Mouse (Mus musculus) CH12.LX (cell line): ENCODE measurements around the gene Elovl4. TPM values are rescaled to one million over a fixed set of nuclear protein-coding genes. Genes with fewer than 3 reads are reported as not detected.
A peak's percentile ranks its signal among the peaks of the same experiment; 100 is the strongest.

Experiments used
- DNase-seq: peaks from one replicate; pipeline ENCODE4 v3.0.0-alpha.2; 2013; ENCODE audit errors: extremely low read depth
- H3K27ac ChIP-seq: 2 replicates; pipeline ENCODE4 v1.5.1; 2012; ENCODE audit warnings: low read depth, mild to moderate bottlenecking, control low read depth, moderate library complexity; ENCODE audit not compliant: insufficient read depth
- H3K27me3 ChIP-seq: replicated peaks from 2 replicates; pipeline ENCODE3; 2012; ENCODE audit warnings: inconsistent platforms
- H3K36me3 ChIP-seq, 2 experiments: replicated peaks in 1 of 2; 2 replicates each; pipeline versions ENCODE3 to v1.6.1; 2012; ENCODE audit warnings: inconsistent platforms in 1 of 2, low read length in 1 of 2, mild to moderate bottlenecking in 1 of 2, mixed read lengths in 1 of 2, moderate library complexity in 1 of 2; ENCODE audit not compliant: control insufficient read depth in 1 of 2, insufficient read depth in 1 of 2
- H3K4me1 ChIP-seq, 2 experiments: 2 replicates each; pipeline ENCODE4 v1.6.1; 2012; ENCODE audit warnings: inconsistent platforms in 1 of 2, moderate library complexity in 1 of 2; ENCODE audit not compliant: insufficient read depth in 2 of 2, control insufficient read depth in 1 of 2
- H3K4me2 ChIP-seq: 2 replicates; pipeline ENCODE4 v1.6.1; 2012; ENCODE audit warnings: low read depth, mild to moderate bottlenecking, control low read depth; ENCODE audit not compliant: poor library complexity, insufficient read depth, severe bottlenecking
- H3K4me3 ChIP-seq, 3 experiments: fragments of 150-350 bp in 1 of 3; sonication (generic) in 1 of 3; replicated peaks in 1 of 3; 2 replicates each; pipeline versions ENCODE3 to v1.5.1; 2011 to 2012; ENCODE audit warnings: low read depth in 2 of 3, low read length in 2 of 3, mild to moderate bottlenecking in 2 of 3, moderate library complexity in 2 of 3, control low read depth in 1 of 3, improper control_type of control experiment in 1 of 3, inconsistent platforms in 1 of 3, mixed read lengths in 1 of 3; ENCODE audit not compliant: poor library complexity in 1 of 3
- H3K79me2 ChIP-seq: replicated peaks from 2 replicates; pipeline ENCODE4 v1.6.1; 2012; ENCODE audit warnings: mild to moderate bottlenecking, moderate library complexity; ENCODE audit not compliant: control insufficient read depth, poor library complexity, insufficient read depth, severe bottlenecking; ENCODE audit errors: extremely low read depth
- H3K9ac ChIP-seq: 2 replicates; pipeline ENCODE4 v1.6.1; 2012; ENCODE audit warnings: low read depth, mild to moderate bottlenecking, control low read depth, moderate library complexity; ENCODE audit not compliant: insufficient read depth
- H3K9me3 ChIP-seq: replicated peaks from 2 replicates; pipeline ENCODE3; 2012; ENCODE audit warnings: low read length, inconsistent platforms, mixed read lengths
- BHLHE40 ChIP-seq: IDR thresholded peaks from 2 replicates; pipeline ENCODE4 v1.6.1; 2011; ENCODE audit warnings: mild to moderate bottlenecking, low read depth, low read length, improper control_type of control experiment
- CHD1 ChIP-seq: IDR thresholded peaks from 2 replicates; pipeline ENCODE4 v1.6.1; 2012; ENCODE audit warnings: low read depth, low read length, improper control_type of control experiment, inconsistent platforms
- CTCF ChIP-seq, 2 experiments: IDR thresholded peaks in 1 of 2; conservative IDR thresholded peaks in 1 of 2; 2 replicates each; pipeline ENCODE4 v1.5.1; 2011 to 2012; ENCODE audit warnings: low read depth in 2 of 2, low read length in 2 of 2, improper control_type of control experiment in 1 of 2, inconsistent platforms in 1 of 2, mild to moderate bottlenecking in 1 of 2, moderate library complexity in 1 of 2
- E2F4 ChIP-seq: IDR thresholded peaks from 2 replicates; pipeline ENCODE4 v1.6.1; 2011; ENCODE audit warnings: low read depth, low read length, improper control_type of control experiment; ENCODE audit not compliant: insufficient replicate concordance
- ELF1 ChIP-seq: IDR thresholded peaks from 2 replicates; pipeline ENCODE4 v1.6.1; 2014; ENCODE audit warnings: low read depth, mild to moderate bottlenecking, inconsistent platforms, low read length, improper control_type of control experiment
- ETS1 ChIP-seq: conservative IDR thresholded peaks from 2 replicates; pipeline ENCODE4 v1.6.1; 2012; ENCODE audit warnings: low read depth, mild to moderate bottlenecking, inconsistent platforms, low read length, improper control_type of control experiment, moderate library complexity
- GABPA ChIP-seq: IDR thresholded peaks from 2 replicates; pipeline ENCODE4 v1.6.1; 2012; ENCODE audit warnings: low read depth, low read length, improper control_type of control experiment, inconsistent platforms; ENCODE audit not compliant: insufficient replicate concordance
- JUN ChIP-seq: IDR thresholded peaks from 2 replicates; pipeline ENCODE4 v1.6.1; 2011; ENCODE audit warnings: low read depth, mild to moderate bottlenecking, low read length, improper control_type of control experiment, moderate library complexity; ENCODE audit not compliant: insufficient read depth
- KAT2A ChIP-seq: IDR thresholded peaks from 2 replicates; pipeline ENCODE4 v1.6.1; 2012; ENCODE audit warnings: low read length, improper control_type of control experiment, inconsistent platforms; ENCODE audit not compliant: insufficient replicate concordance
- MAX ChIP-seq: IDR thresholded peaks from 2 replicates; pipeline ENCODE4 v1.6.1; 2011; ENCODE audit warnings: low read length, improper control_type of control experiment
- MEF2A ChIP-seq: IDR thresholded peaks from 2 replicates; pipeline ENCODE4 v1.6.1; 2014; ENCODE audit warnings: low read depth, mild to moderate bottlenecking, inconsistent platforms, low read length, improper control_type of control experiment, borderline replicate concordance
- NELFE ChIP-seq: IDR thresholded peaks from 2 replicates; pipeline ENCODE4 v1.6.1; 2011; ENCODE audit warnings: low read depth, low read length, improper control_type of control experiment
- NRF1 ChIP-seq: IDR thresholded peaks from 2 replicates; pipeline ENCODE4 v1.6.1; 2014; ENCODE audit warnings: low read depth, mild to moderate bottlenecking, inconsistent platforms, low read length, improper control_type of control experiment, moderate library complexity
- PAX5 ChIP-seq: IDR thresholded peaks from 2 replicates; pipeline ENCODE4 v1.6.1; 2012; ENCODE audit warnings: low read length, inconsistent platforms, mixed read lengths
- POLR2AphosphoS2 ChIP-seq: IDR thresholded peaks from 2 replicates; pipeline ENCODE4 v1.6.1; 2011; ENCODE audit warnings: low read depth, low read length, improper control_type of control experiment
- RAD21 ChIP-seq: IDR thresholded peaks from 2 replicates; pipeline ENCODE4 v1.6.1; 2011; ENCODE audit warnings: low read depth, mild to moderate bottlenecking, low read length, improper control_type of control experiment, moderate library complexity
- SIN3A ChIP-seq: IDR thresholded peaks from 2 replicates; pipeline ENCODE4 v1.6.1; 2012; ENCODE audit warnings: low read length, improper control_type of control experiment, inconsistent platforms
- TCF12 ChIP-seq: IDR thresholded peaks from 2 replicates; pipeline ENCODE4 v1.6.1; 2014; ENCODE audit warnings: low read depth, mild to moderate bottlenecking, inconsistent platforms, low read length, improper control_type of control experiment
- USF1 ChIP-seq: IDR thresholded peaks from 2 replicates; pipeline ENCODE4 v1.6.1; 2014; ENCODE audit warnings: low read depth, mild to moderate bottlenecking, inconsistent platforms, low read length, improper control_type of control experiment
- USF2 ChIP-seq: conservative IDR thresholded peaks from 2 replicates; pipeline ENCODE4 v1.6.1; 2011; ENCODE audit warnings: low read depth, low read length, improper control_type of control experiment
- ZMIZ1 ChIP-seq: IDR thresholded peaks from 2 replicates; pipeline ENCODE4 v1.6.1; 2012; ENCODE audit warnings: low read depth, mild to moderate bottlenecking, inconsistent platforms, low read length, improper control_type of control experiment
- ZNF384 ChIP-seq: IDR thresholded peaks from 2 replicates; pipeline ENCODE4 v1.6.1; 2012; ENCODE audit warnings: low read depth, low read length, improper control_type of control experiment, inconsistent platforms
- dilution Hi-C: fragments of 300-500 bp; cut with MboI; formaldehyde crosslinking; loops from 2 replicates; pipeline ENCODE4 v1.14.3; 2020; ENCODE audit warnings: low sequenced_read_pairs; ENCODE audit not compliant: extremely low pct_unique_long_range_greater_than_20kb, extremely low pct_ligation_motif_present
- in situ Hi-C: fragments of 300-500 bp; cut with MboI; formaldehyde crosslinking; loops from 3 replicates; pipeline ENCODE4 v1.14.3; 2019; ENCODE audit warnings: low sequenced_read_pairs, low pct_ligation_motif_present, low pct_unique_long_range_greater_than_20kb, mixed read lengths
- polyA plus RNA-seq: library from polyadenylated mRNA; unstranded; fragments of >175 nt; gene quantifications from 2 replicates; pipeline ENCODE4 v1.2.1, GENCODE M21; 2012; ENCODE audit warnings: low read depth; ENCODE audit not compliant: insufficient read length
- total RNA-seq, 2 experiments: library from RNA; depleted of rRNA; stranded (reverse); fragments of 300-350 nt in 1 of 2; fragments of >200 nt in 1 of 2; gene quantifications; 2 replicates each; pipeline ENCODE4 v1.2.3; 2012 to 2014

The Elovl4 gene
- total and polyA plus RNA-seq, 3 experiments = 0.04 TPM; not detected in 2

DNA sequence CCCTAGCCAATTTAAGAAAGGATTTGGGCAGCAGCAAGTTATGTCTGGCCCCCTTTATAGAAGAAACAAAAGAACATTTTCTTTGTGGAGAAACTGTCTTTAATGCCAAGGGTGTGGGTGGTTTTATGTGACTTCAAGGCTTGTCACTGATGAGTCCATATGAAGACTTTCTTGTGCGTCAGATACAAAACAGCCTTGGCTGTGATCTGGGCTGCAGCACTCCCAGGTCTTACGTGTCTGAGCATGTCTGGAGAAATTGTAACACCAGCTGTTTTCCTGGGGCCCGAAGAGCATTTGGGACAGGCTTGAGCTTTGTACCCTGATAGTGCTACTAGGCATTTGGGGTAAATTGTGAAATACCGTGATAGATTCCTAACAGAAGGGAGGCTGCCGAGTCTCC is 16.8 kb upstream of the Elovl4 start:
- no peaks in the 10 kb centered on the region for H3K9me3 ChIP-seq
- no peak for DNase-seq
- TF ChIP-seq GABPA (no peak), JUN (no peak), ZNF384 (no peak; the same call in 1 of the 2 replicates), POLR2AphosphoS2 (no peak), USF1 (no peak), CHD1 (no peak), KAT2A (no peak), CTCF (conservative IDR thresholded peaks at IDR 0.05 in 1 of 2, IDR thresholded peaks at IDR 0.05 in 1 of 2; ENCODE audit: low read depth in 2 of 2, low read length in 2 of 2) (no peak), SIN3A (no peak), MEF2A (no peak)
- TF ChIP-seq, all 38 proteins: peak for 0
- Histone ChIP-seq H3K27me3 (no peaks in the 10 kb centered on the region), H3K27ac (no peak overlapping the region), H3K4me3 (no peak overlapping the region), H3K4me2 (peak overlapping the region; percentile 27; the same call in 1 of the 2 replicates), H3K79me2 (no peaks in the 10 kb centered on the region), H3K36me3 (no peaks in the 10 kb centered on the region), H3K4me1 (peaks cover 6 to 8% of the 10 kb centered on the region in 2 experiments), H3K9ac (no peak overlapping the region)
- dilution Hi-C loops = no loop called here
- in situ Hi-C loops = no loop called here

DNA sequence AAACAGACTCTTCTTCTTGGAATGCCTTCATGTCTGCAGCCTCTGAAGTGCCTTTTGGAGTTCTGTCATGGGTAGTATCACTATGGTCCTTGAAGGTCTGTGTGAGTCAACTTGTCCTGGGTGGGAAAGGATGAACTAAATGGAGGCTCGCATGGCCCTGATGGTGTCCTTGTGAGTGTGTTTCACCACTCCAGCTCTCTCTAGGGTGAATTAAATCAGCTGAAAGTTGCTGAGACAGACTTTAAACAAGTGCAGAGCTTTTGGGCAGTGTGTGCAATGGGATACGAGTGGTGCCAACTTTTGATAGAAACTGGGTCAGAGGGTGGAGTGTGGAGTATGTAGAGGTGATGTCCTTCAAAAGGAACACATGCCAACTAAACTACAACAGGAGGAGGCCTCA is 14.9 kb upstream of the Elovl4 start:
- no peak for DNase-seq
- peaks cover 6 to 8% of the 10 kb centered on the region in 2 experiments for H3K4me1 ChIP-seq
- dilution Hi-C loops = no loop called here

DNA sequence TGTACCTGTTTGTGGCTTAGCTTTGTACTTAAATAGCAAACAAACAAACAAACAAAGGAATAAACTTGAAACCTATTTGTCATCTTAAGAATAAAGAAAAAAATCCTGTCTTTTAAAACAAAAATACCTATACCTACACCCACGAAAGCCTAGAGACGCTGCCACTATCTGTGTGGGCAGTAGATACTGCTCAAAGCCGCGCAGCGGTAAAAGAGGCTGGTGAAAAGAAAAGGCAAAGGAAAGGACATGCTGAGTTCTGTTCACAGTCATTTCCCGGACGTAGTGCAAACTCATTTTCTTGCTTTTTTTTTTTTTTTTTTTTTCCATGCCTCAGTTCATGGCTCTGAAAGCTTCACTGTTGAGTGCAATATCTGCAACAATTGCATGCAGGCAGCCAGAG is 13.1 kb upstream of the Elovl4 start:
- H3K9me3 ChIP-seq = no peaks in the 10 kb centered on the region
- in situ Hi-C loops = no loop called here
- no peak for TF ChIP-seq E2F4
- no peak for TF ChIP-seq NRF1
- peak; percentile 50 for TF ChIP-seq ZNF384
- TF ChIP-seq MAX = no peak
- TF ChIP-seq NELFE = no peak
- no peak for TF ChIP-seq TCF12
- no peak for TF ChIP-seq ZMIZ1
- TF ChIP-seq PAX5 = no peak
- dilution Hi-C loops = no loop called here
- H3K27ac ChIP-seq = no peak overlapping the region
- no peaks in the 10 kb centered on the region for H3K27me3 ChIP-seq
- H3K4me2 ChIP-seq = no peak overlapping the region
- no peak for DNase-seq
- no peak overlapping the region for H3K4me3 ChIP-seq
- H3K4me1 ChIP-seq = peaks cover 6 to 8% of the 10 kb centered on the region in 2 experiments
- no peaks in the 10 kb centered on the region for H3K36me3 ChIP-seq
- no peaks in the 10 kb centered on the region for H3K79me2 ChIP-seq
- H3K9ac ChIP-seq = no peak overlapping the region

More for the DNA sequence above, 14.9 kb upstream of the Elovl4 start:
- no peaks in the 10 kb centered on the region for H3K36me3 ChIP-seq
- H3K9ac ChIP-seq = no peak overlapping the region
- TF ChIP-seq USF2 = no peak
- no peak for TF ChIP-seq ETS1
- no peak for TF ChIP-seq ELF1
- no peak for TF ChIP-seq RAD21
- no peak for TF ChIP-seq BHLHE40
- TF ChIP-seq ZMIZ1 = no peak
- no peak for TF ChIP-seq USF1
- TF ChIP-seq, all 38 proteins: peak for 0
- no peak overlapping the region for H3K27ac ChIP-seq
- no peaks in the 10 kb centered on the region for H3K9me3 ChIP-seq
- H3K4me2 ChIP-seq = no peak overlapping the region
- no peak overlapping the region for H3K4me3 ChIP-seq
- in situ Hi-C loops = no loop called here
- H3K79me2 ChIP-seq = no peaks in the 10 kb centered on the region
- H3K27me3 ChIP-seq = no peaks in the 10 kb centered on the region
